Mouse (Mus musculus) liver, adult 2 months (tissue): ENCODE data around the gene Eif6.

ENCODE experiments used
- CTCF ChIP-seq: fragments of 200-500 bp; IDR thresholded peaks from 2 replicates; pipeline ENCODE4 v1.5.1; 2011; ENCODE audit warnings: low read depth, low read length, control low read depth
- POLR2A ChIP-seq: fragments of 200-500 bp; IDR thresholded peaks from 2 replicates; pipeline ENCODE4 v1.6.1; 2011; ENCODE audit warnings: low read length, control low read depth; ENCODE audit not compliant: insufficient read depth; ENCODE audit errors: extremely low read depth

GRCm38 (mm10) chr2:155850120-155850519 is 23.4 kb upstream of the Eif6 start:
- TF ChIP-seq CTCF = no peak
- no peak for TF ChIP-seq POLR2A
